Mouse (Mus musculus) layer of hippocampus, adult 6 months (tissue): ENCODE results near the gene Zmynd19. TPM values are rescaled to one million over a fixed set of nuclear protein-coding genes. Genes with fewer than 3 reads are reported as not detected.

ENCODE experiments used
- long read RNA-seq, 2 experiments: library from polyadenylated mRNA; unstranded; transcript quantifications; one replicate each; pipeline ENCODE4 v2.0.0; 2019 to 2020
- microRNA-seq: library from miRNA; unstranded; fragments of <30 nt; microRNA quantifications from one replicate; pipeline ENCODE4 v1.2.0, GENCODE M21; 2020
- polyA plus RNA-seq: library from polyadenylated mRNA; unstranded; fragments of <200 nt; fragmentation: Nextera tagmentation; gene quantifications from 2 replicates; pipeline ENCODE4 v1.2.3, GENCODE M21; 2021

Gene Zmynd19
- 1.4 and 1.8 TPM in 2 replicates for polyA plus RNA-seq
- long read RNA-seq, experiment 1, partial matches to known transcripts = 0 of 3 reads
- long read RNA-seq, experiment 1, other reads (novel, unspliced or antisense) = 3 of 3 reads
- long read RNA-seq, experiment 2, partial matches to known transcripts = 0 of 2 reads
- long read RNA-seq, experiment 2, other reads (novel, unspliced or antisense) = 2 of 2 reads

DNA sequence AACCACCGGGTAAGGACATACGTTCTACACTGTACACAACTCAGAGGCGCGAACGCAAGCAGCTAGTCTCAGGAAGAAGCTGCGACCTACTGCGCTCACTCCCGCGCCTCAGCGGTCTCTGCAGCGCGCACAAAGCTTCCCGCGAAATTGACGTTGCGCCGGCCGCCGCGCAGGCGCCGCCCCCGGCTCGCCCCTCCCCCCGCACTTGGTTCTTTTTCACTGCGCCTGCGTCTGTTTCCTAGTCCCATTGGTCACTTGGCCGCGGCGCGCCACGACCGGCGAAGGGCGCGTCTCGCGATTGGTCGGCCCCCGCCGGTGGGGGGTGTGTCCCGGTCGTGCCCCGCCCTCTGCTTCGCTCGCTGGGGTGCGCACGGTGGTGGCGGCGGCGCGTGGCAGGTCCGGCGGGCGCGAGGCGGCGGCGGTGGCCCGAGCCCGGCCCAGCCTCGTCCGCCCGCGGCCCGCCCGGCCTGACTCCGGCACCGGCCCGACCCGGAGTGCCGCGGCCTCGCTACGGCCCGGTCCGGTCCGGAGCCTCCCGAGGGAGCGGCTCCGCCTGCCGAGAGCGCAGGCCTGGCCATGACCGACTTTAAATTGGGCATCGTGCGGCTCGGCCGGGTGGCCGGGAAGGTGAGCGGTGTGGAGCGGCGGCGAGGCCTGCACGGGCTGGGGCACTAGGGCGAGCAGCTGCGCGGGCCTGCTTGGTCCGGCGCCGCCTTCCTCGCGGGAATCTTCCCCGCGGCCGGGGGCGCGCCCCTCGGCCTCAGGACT, at the start of gene Zmynd19:
Gene Zmynd19, plus strand, starts transcription at position 372 of the 768 bp plus-strand sequence.

DNA sequence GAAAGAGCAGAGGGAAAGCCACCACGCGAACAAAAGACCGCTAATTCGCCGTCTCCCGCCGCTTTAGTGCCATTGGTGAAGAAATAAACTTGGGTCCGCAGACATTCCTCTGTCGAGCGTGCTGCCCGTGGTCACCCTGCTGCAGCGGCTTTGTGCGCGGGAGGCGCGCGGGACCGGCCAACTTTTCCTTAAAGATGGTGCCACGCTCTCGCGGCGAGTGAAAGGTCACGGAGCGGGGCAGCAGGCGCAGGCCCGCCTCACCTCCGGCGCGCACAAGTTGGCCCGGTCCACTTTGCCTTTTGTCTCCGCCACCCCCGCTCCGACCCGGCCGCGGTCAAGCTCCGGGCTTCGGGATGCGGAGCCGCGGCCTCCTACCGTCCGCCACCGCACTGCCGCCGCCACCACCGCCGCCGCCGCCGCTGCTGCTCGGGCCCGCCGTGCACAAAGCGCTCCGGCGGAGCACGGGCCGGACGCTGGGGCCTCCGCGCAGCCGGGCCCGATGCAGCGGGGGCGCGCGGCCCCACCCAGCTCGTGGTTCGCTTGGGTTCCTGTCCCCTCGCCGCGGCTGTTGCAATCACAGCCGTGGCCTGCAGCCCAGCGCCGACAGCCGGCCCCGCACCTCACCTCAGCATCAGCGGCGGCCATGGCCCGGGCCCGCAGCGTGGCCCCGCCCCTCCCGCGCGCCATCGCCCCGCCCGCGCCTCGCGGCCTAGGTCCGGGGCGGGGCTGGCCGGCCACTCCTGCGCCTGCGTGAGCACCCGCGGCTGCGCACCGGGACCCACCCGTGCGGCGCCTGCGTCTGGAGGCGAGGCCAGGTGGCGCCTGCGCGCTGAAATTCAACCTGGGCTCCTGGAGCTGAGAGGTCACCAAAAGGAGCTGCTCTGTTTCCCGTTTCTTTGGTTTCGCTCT, 30.4 kb upstream of the Zmynd19 start, which contains the start of gene Ehmt1:
Gene Ehmt1, minus strand, starts transcription at position 685 of the 909 bp plus-strand sequence.

DNA sequence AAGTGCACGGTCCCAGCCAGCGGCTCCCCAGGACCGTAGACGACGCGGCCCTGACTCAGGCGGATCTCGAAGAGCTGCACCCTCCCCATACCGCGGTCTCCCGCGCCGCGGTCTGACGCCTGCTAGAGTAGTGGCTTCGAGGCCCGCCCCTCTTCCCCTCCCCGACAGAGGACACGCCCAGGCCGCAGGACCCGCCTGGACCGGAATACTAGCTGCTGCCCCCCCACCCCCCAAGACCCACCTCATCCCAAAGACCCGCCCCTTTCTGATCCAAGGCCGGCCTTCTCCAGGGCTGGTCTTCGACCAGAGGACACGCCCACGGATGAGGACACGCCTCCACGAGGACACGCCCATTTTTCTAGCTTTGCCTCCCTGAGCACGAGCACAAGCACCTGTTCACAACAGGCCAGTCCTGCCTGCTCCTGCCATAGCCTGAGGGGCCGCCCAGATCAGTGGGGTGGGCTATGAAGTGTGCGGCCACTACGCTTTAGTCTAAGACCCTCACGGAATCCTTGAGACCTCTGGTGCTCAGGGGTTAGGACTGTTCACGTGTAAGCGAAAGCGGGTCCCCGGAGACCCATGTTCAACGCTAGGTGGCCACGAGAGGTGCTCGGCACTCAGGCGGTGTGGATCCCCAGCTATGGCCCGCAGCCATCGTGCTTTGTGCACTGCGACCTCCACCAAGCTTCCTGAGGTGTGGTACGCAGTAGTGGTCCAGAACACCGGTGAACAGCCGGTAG, 14.4 kb upstream of the Zmynd19 start, which contains the start of gene Arrdc1:
Gene Arrdc1, minus strand, starts transcription at position 196 of the 740 bp plus-strand sequence.

DNA sequence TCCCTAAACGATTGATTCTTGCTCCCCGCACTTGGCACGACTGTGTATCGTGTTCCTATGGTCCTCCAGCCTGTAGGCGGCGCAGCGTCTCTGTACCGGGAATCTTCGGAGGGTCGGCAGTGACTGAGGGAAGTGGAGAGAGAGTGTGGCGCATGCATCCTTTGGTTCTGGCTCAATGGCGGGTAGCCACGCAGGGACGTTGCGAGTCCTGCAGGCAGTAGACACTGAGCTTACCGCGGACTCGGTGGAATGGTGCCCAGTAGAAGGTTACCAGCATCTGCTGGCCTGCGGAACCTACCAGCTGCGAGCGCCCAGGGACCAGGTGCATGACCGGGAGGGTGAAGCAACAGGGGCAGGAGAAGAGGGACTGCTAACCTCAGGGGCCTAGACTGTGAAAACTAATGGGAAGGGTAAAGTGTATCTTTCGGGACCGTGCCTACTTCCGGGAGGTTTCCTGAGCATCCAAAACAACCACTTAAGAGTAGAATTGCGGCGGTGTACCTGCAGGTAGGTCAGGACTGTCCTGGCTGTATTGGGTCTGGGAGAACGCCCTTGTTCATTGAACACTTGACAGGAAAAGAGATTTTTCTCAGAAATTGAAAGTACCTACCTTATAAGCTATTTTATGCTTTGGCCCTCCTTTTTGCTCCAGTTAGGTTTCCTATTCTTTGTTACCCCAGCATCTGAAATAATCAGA, 12.9 kb downstream of the Zmynd19 start, which contains the start of gene Dph7:
Gene Dph7, plus strand, starts transcription at position 97 of the 697 bp plus-strand sequence.

DNA sequence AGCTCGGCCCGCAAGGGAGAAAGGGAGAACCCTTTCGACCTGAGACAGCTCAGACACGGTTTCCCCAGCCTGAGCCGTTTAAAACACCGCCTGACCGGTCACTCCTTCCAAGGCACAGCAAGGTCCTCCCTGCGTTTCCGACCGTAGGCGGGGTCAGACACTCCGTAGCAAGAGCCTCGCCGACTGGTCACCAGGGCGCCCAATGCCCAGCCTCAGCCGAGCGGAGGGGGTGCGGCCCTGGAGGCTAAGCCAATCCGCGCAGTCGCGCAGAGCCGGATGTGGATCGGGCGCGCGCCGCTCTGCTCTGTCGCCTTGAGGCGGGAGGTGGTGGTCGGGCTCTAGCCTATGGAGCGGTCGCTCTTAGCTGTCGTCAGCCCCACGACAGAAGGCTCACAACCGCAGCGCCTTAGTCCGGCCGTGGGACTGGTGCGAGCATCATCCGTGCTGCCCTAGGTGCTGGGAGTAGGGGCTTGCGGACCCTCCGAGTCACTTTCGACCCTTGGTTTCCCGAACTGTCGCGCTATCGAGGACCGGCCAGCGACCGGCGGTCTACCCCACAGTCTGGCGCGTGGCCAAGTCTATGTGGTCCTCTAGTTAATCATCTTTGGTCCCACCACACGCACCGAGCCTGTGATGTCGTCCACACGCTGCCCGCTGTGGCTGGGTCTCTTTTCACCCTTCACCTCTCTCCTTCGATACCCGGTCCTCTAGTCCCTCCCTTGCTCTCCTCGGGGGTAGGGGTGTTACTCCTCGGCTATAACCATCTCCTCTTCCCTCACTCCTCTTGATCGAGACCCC, 25.5 kb downstream of the Zmynd19 start, which contains the start of gene Mrpl41:
Gene Mrpl41, minus strand, starts transcription at position 193 of the 798 bp plus-strand sequence.

DNA sequence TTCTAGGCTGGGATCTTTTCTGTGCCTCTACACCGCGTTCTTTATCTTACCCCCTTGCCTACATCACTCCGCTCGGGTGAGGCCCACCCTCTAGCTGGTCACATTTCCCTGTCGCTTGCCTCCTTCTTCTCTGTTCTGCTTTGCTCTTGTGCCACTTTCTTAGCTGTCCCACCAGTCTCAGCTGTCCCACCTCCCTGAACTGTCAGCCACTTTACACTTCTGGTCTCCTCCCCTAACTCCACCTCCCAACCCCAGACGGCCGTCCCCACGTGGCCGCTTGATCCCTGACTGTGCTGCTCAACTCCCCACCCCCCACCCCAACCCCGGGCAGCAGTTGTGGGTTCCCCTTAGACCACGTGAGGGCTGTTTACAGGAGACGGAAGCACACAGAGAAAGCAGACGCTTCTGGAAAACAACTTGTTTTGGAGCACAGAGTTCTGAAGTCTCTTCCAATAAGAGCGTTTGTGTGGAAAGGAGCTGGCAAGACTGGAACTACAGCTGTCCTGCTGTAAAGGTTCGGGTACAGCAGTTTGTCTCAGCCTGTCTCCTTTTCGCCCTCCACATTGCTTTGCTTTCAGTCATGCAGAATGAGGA, 26.2 kb downstream of the Zmynd19 start, which contains the start of gene Pnpla7:
Gene Pnpla7, plus strand, starts transcription at position 330 of the 594 bp plus-strand sequence.

Small RNA genes within 50 kb of the gene (microRNA-seq; reads per million reads assigned to microRNA genes)
- gene Gm22875 = not detected

Other genes with a start within 250 kb of the Zmynd19 start
- 6.4 and 8.3 TPM in 2 replicates for gene Cacna1b, start 186.6 kb upstream of the Zmynd19 start, polyA plus RNA-seq
- gene Ehmt1, start 30.2 kb upstream of the Zmynd19 start, polyA plus RNA-seq = 24.6 and 26.8 TPM in 2 replicates
- gene Arrdc1, start 14.5 kb upstream of the Zmynd19 start, polyA plus RNA-seq = 3.1 and 4.4 TPM in 2 replicates
- 31.2 and 31.7 TPM in 2 replicates for gene Dph7, start 12.6 kb downstream of the Zmynd19 start, polyA plus RNA-seq
- gene Mrpl41, start 25.3 kb downstream of the Zmynd19 start, polyA plus RNA-seq = 199 and 200 TPM in 2 replicates
- gene Pnpla7, start 26.2 kb downstream of the Zmynd19 start, polyA plus RNA-seq = 8.6 and 11.2 TPM in 2 replicates
- gene Nsmf, start 104.6 kb downstream of the Zmynd19 start, polyA plus RNA-seq = 596 and 716 TPM in 2 replicates
- not detected in 2 replicates for gene Entpd8, start 130.5 kb downstream of the Zmynd19 start, polyA plus RNA-seq
- gene Noxa1, start 145.4 kb downstream of the Zmynd19 start, polyA plus RNA-seq = not detected in 2 replicates
- gene Nrarp, start 231.0 kb downstream of the Zmynd19 start, polyA plus RNA-seq = 3.4 and 5.2 TPM in 2 replicates
- 2.4 and 3.3 TPM in 2 replicates for gene Tor4a, start 247.1 kb downstream of the Zmynd19 start, polyA plus RNA-seq